Mouse (Mus musculus) B cell, adult 67 days (primary cell): ENCODE results near the gene Prl. TPM values are rescaled to one million over a fixed set of nuclear protein-coding genes. Genes with fewer than 3 reads are reported as not detected.

Experiments used
- total RNA-seq, 2 experiments: library from RNA; stranded (reverse); gene quantifications; 4 replicates each; pipeline ENCODE4 v1.2.4; 2023

Gene Prl
- total RNA-seq, result not detected

GRCm38 (mm10) chr13:27057270-27057669 lies at the start of gene Prl:
Gene Prl, plus strand, starts transcription at chr13:27057570.

GRCm38 (mm10) chr13:27093890-27094289 lies 36.5 kb downstream of the Prl start, which contains the start of gene Prl3d1:
Gene Prl3d1, plus strand, starts transcription at chr13:27094190.

Other genes with a start within 250 kb of the Prl start
- not detected for gene Prl3d1, start 36.6 kb downstream of the Prl start, total RNA-seq
- not detected for gene Prl3d2, start 64.1 kb downstream of the Prl start, total RNA-seq
- not detected for gene Prl3d3, start 99.2 kb downstream of the Prl start, total RNA-seq
- not detected for gene Prl3c1, start 139.1 kb downstream of the Prl start, total RNA-seq
- not detected for gene Prl3b1, start 184.3 kb downstream of the Prl start, total RNA-seq
- gene Prl3a1, start 201.9 kb downstream of the Prl start, total RNA-seq, result not detected